Mouse (Mus musculus): ENCODE data around the gene Trp53tg5.
A peak's percentile ranks its signal among the peaks of the same experiment; 100 is the strongest.

The Trp53tg5 gene

GRCm38 (mm10) chr2:164496331-164496730, 22.8 kb upstream of the Trp53tg5 start:
- no peak for DNase-seq (ENCODE audit: low spot score in 2 of 2)

GRCm38 (mm10) chr2:164494126-164494525, 20.6 kb upstream of the Trp53tg5 start:
- no peak for DNase-seq (ENCODE audit: low spot score in 2 of 2)

DNA sequence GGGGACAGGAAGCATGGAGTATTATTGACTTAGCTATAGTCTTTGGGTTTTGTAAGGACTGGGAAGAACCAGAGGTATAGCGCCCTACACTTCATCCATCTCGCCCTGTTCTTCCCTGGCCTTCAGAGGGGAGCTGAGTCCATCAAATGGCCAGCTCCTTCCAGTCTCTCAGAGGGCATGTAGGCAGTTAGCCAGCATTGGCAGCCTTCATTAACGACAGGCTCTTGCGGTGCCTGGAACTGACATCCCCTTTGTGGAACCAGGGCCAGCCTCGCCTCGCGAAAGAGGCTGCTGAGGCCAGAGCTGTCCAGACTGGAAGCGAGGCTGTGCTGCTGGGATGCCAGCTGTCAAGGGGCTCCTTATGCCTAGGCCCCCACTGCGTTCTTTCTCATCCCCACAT, 14.3 kb upstream of the Trp53tg5 start:
- DNase-seq (ENCODE audit: low spot score in 2 of 2), result peak; percentile 40 to 50

GRCm38 (mm10) chr2:164487115-164487527, 13.6 kb upstream of the Trp53tg5 start:
- DNase-seq (ENCODE audit: low spot score in 2 of 2), result no peak

GRCm38 (mm10) chr2:164486258-164487114, 13.0 kb upstream of the Trp53tg5 start:
- DNase-seq (ENCODE audit: low spot score in 2 of 2), result peak; percentile 66 to 82

DNA sequence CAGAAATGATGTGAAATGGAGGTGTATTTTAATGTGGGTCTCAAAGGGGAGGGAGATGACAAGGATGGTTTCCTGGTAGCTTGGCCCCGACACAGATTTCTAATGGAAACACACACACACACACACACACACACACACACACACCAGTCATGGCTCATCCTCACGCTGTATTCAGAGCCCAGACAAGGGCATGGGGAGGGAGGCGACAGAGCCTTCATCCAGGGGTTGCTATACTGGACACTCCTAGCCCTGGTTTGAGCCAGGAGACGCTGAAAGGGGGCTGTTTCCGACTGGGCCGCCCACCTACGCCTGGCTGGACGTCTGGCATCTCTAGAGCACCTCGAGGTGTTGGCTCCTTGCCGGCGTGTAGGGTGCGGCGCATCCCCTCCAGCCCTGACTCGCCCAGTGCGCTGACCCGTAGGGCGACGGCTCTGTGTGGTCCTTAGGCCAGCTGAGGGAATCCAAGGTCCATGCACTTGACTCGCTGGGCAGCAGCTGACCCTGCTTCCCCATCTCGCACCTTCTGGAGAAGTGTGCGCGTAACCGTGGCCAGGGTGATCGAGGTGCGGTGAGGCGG, 12.2 kb upstream of the Trp53tg5 start, which contains the start of gene Dbndd2:
Gene Dbndd2 (plus strand): TSS at position 426 of the 577 bp plus-strand sequence.
- DNase-seq (ENCODE audit: low spot score in 2 of 2), result peak; percentile 40 to 75

GRCm38 (mm10) chr2:164470254-164470653, 3.3 kb downstream of the Trp53tg5 start:
- DNase-seq (ENCODE audit: low spot score in 2 of 2), result peak in 1 of 2 experiments; percentile 64

DNA sequence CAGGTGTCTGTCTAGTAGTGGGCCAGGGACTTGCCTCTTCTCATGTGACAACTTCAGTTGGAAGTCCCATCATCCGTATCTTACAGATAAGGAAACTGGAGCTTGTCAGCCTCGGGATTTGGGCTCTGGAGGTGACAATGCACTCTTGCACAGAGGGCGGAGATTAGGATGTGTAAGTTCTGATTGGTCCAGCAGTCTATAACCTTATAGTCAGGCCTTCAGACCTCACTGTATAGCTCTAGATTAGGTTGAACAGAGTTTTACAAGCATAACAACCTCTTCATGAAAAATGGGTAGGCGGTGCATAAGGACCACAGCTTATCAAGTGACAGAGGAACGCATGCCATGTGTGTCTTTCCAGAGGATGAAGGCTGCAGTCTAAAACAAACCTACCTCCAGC, 6.7 kb downstream of the Trp53tg5 start:
- DNase-seq (ENCODE audit: low spot score in 2 of 2), result no peak

DNA sequence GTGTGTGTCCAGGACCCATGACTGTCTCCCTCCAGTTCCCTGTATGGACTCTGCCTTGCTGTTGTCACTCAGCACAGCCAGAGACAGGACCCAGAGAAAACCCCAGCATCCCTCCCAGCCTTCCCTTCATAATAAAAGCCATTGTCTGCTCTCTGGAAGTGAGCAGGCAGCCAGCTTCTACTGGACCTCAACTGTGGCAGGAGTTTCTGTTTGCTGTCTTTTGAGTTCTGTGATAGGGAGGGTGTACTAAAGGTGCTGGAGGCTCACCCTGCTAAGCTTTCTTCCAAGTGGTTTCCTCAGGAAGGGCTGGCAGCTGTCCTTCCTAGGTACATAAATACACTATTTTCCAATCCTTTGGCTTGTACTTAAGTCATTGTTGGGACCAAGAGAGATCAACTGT, 8.4 kb downstream of the Trp53tg5 start:
- no peak for DNase-seq (ENCODE audit: low spot score in 2 of 2)

- peak; percentile 97 to 98 for DNase-seq (ENCODE audit: low spot score in 2 of 2)
Measured at GRCm38 (mm10) chr2:164460745-164461551, 12.6 kb downstream of the Trp53tg5 start, which contains the start of gene Gm20458. TSS of gene Gm20458 (plus strand) at chr2:164460967.

- DNase-seq (ENCODE audit: low spot score in 2 of 2), result no peak
Measured at GRCm38 (mm10) chr2:164458535-164458934, 15.0 kb downstream of the Trp53tg5 start.

DNA sequence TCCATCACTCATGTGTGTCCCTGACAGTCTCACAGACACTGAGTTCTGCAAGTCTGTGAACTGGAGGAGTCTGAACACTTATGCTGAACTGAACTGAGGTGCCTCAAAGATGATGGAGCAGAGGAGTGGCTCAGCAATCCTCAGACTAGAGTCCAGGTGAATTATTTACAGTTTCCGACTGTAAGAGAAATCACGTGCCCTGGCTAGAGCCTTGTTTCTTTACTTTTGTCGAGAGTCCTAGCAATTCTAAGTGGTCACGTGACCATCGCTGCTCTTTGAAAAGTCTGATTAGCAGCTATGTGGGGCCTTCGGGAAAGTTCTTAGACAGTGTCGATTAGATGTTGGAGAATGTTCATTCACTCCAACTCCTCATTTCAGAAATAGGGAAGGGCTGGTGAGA, 15.6 kb downstream of the Trp53tg5 start:
- no peak for DNase-seq (ENCODE audit: low spot score in 2 of 2)

GRCm38 (mm10) chr2:164456864-164457300, 16.6 kb downstream of the Trp53tg5 start, which contains the start of gene Sys1:
TSS of gene Sys1 (plus strand) at chr2:164456964.
- DNase-seq (ENCODE audit: low spot score in 2 of 2), result peak; percentile 39 to 52

DNA sequence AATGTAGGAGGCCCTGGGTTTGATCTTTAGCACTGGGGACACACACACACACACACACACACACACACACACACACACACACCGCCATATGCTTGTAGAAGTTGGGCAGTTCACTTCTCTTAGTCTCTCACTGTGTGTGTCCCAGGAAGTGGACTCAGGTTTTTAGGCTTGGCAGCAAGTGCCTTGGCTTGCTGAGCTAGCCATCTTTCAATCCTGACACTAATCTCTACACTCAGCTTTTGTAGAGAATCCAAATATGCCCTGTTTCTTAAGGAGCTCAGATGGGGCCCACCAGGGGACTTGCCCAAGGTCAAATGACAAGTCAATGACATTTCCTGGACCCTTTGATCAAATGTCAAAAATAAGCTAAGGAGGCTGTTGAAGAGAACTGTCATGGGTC, 17.1 kb downstream of the Trp53tg5 start:
- no peak for DNase-seq (ENCODE audit: low spot score in 2 of 2)

DNA sequence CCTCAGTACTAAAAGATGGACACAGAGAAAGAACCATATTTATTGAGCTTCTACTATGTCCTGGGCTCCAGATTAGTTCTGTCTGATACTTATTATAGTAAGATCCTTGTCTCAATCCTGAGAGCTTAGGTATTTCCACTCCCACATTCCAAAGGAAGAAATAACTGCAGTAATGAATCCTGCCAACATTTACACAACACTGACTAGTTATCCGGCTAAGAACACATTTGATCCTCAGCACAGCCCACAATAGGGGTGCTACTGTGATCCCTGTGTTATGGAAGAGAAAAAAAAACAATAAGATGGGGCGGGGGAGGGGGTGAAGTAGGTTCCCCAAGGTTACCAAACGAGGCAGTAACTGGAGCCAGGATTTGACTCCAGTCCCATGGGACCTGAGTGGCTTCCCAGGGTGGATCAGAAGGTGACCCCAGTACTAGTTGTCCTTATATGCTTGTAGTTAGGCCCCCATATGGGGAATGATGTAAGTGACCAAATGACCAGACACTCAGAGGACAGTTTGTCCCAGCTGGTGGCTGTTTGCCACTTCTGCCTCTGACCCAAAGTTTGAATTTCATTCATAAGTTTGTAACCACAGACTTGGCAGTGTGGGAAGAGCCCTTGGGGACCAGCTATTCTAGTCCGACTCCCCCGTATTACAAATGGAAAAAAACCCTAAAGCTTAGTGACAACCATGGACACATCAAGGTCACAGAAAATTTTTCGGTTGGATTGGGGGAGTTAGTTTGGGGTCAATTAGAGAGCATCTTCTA, 17.9 kb downstream of the Trp53tg5 start:
- DNase-seq (ENCODE audit: low spot score in 2 of 2), result no peak

DNA sequence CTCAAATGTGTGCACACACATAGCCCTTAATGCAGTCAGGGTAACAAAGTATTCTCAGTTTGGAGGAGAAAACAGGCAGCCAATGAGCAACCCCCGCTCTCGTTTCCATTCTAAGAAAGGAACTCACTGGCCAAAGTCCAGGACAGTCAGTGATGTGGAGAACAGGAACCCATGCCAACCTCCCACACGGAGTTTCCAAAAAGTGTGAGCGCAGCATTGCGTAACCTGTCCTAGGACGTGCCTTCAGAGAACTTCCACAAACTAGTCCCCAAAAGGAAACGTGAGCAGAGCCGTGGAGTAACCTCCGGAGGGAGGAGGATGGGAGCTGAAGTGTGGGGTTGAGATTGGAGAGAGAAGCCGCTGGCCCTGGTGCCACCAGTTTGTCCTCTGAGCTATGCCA, 18.7 kb downstream of the Trp53tg5 start:
- DNase-seq (ENCODE audit: low spot score in 2 of 2), result peak; percentile 84 to 94

DNA sequence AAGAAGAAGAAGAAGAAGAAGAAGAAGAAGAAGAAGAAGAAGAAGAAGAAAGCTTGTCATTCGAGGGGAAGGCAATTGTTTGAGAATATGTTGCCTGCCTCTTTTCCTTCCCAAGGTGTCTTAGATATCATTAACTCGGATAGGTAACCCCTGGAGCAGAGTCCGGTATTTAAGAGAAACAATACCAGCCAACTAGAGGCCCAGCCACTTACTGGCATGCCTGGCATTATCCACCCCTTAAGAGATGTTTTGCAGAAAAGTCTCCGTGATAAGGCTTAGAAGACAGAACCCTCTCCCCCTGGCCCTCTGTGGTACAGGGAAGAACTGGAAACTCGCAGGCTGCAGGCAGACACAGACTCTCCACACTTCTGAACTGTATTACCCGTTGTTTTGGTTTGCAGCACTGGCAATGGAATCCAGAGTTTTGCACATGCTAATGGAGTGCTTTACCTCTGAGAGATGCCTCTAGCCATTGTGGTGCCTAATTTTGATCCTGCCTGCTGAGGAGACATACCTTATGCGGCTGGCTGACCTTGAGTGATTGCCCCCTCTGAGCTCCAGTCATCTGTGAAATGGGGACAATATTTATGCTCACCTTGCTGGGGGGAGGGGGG, 19.5 kb downstream of the Trp53tg5 start:
- no peak for DNase-seq (ENCODE audit: low spot score in 2 of 2)

- no peak for DNase-seq (ENCODE audit: low spot score in 2 of 2)
Measured at GRCm38 (mm10) chr2:164453047-164453757, 20.3 kb downstream of the Trp53tg5 start.

- DNase-seq (ENCODE audit: low spot score in 2 of 2), result no peak
Measured at GRCm38 (mm10) chr2:164452000-164452676, 21.4 kb downstream of the Trp53tg5 start.
